Mouse (Mus musculus): ENCODE measurements around the gene Xab2. TPM values are rescaled to one million over a fixed set of nuclear protein-coding genes. Genes with fewer than 3 reads are reported as not detected.

Xab2 gene
- total RNA-seq (2022), result 10 to 100 TPM in 3 of 4 experiments, 1 to 10 TPM in 1; 9.5 to 12.2 (median 11.2) TPM

DNA sequence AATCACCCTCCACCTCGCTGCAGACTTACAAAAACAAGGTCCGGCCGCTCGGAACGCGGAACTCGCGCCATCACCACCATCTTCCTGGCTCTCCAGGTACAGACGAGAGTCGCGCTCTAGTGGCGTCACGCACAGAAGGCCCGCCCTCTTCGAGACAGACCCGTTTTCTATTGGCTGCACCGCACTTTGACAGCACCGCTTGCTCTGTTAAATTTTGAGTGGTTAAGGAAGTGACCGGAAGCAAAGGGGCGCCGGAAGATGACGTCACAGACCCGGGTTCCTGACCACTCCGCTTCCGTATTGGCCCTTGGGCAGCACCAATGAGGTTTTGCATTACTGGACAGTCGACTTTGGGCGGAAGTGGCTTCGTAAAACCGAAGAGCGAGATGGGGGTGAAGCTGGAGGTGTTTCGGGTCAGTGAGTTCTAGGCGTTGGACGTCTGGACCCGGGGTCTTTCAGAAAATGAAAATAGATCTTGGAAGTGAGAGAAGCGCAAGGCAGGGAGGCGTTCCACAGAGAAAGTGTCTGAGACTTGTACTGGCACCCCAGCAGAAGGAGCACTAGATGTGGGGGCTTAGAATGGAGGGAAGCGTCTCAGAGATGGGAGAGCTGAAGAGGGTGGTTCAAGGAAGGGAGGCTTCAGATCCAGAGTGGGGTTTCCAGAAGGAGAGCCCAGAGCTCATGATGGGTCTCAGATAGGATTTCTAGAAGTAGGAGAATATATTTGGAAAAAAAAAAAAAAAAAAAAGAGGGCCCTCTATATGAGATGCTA lies at the start of gene Xab2, which contains the start of gene Pet100:
Gene Xab2, minus strand, starts transcription at position 118 of the 772 bp plus-strand sequence.
Gene Pet100, plus strand, starts transcription at position 350 of the 772 bp plus-strand sequence.
- DNase-seq (ENCODE audit: low spot score in 2 of 2), result peak; percentile 98

- no peak for DNase-seq (ENCODE audit: low spot score in 2 of 2)
Observed at GRCm38 (mm10) chr8:3670388-3670787, 49.3 kb upstream of the Xab2 start.

DNA sequence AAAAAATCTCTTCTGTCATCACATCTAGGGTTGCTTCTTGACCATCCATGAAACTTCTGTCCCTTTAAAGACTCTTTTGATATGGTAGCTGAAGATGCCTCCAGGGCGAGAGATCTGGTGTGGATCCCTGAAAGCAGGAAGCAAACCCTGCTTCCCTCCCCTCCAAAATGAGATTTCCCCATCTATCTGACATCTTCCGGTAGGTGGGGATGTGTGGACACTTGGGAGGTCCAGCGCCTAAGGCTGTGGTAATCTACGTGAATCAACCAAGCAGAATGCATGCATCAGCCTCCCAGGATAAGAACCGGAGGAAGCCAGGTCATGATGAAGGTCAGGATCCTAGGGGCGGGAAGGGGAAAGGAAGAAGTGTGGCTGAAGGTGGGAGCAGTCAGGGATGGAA lies 44.4 kb upstream of the Xab2 start, which contains the start of gene Mcemp1:
Gene Mcemp1, plus strand, starts transcription at position 248 of the 400 bp plus-strand sequence.
- DNase-seq (ENCODE audit: low spot score in 2 of 2), result no peak

GRCm38 (mm10) chr8:3664405-3664804 lies 43.3 kb upstream of the Xab2 start:
- DNase-seq (ENCODE audit: low spot score in 2 of 2), result no peak

DNA sequence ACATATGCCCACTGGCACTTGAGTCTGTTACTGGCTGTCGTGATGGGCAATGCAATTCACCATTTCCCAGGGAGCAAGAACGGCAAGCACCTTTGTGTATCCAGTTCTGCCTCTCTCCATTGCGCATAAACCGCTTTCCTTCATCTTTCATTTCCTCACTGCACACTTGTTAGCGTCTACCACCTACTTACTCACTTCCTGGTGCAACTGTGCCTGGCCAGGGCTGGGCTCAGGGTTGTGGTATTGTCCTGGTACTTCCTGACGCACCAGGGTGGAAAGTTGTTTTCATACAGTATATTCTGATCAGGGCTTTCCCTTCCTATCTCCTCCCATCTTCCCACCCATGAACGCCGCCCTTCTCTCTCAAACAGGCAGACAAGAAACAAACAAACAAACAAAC lies 39.8 kb upstream of the Xab2 start:
- no peak for DNase-seq (ENCODE audit: low spot score in 2 of 2)

DNA sequence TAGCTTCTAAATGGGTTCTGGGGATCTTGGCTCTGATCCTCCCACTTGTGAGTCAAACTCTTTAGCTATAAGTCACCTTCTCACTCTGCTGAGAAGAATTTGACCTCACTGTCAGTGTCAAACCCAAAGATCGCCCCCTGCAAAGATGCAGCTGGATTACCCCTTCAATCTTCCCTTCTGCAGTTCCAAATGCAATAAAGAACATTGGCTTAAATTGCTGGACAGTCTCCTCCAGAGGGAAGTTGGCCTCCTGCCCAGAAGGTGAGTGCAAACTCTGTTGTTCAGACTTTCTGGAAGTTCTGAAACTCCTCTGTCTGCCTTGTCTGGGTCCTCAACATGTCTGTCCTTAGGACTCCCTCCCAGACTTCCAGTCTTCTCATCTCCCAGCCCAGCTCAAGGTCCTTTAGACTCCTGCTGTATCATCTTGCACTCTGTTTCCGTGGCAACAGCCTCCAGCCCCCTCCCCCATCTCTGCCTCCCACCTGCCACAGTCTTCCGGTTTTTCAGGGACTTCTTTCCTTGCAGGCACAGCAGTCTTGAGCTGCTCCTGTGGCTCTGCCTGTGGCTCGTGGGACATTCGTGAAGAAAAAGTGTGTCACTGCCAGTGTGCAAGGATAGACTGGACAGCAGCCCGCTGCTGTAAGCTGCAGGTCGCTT lies 35.7 kb upstream of the Xab2 start:
- DNase-seq (ENCODE audit: low spot score in 2 of 2), result no peak

GRCm38 (mm10) chr8:3655526-3655925 lies 34.4 kb upstream of the Xab2 start, which contains the start of gene Retn:
TSS of gene Retn (plus strand) at chr8:3655770.
- no peak for DNase-seq (ENCODE audit: low spot score in 2 of 2)

- DNase-seq (ENCODE audit: low spot score in 2 of 2), result no peak
Observed at GRCm38 (mm10) chr8:3654726-3655508, 33.8 kb upstream of the Xab2 start.

DNA sequence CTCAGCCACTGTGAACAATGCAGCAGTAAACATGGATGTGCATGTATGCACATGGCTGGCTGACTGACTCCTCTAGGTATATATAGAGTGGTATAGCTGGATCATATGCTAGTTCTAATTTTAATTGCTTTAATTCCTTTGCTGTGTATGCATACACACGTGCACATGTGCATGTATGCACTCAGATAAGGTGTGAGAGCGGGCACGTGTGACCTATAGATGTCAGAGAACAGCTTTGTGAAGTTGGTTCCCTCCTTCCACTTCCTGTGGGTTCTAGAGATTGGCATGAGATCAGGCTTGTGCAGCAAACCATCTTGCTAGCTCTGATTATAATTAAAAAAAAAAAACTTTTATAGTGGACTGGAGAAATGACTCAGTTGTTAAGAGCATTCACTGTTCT lies 31.7 kb upstream of the Xab2 start:
- DNase-seq (ENCODE audit: low spot score in 2 of 2), result no peak

DNA sequence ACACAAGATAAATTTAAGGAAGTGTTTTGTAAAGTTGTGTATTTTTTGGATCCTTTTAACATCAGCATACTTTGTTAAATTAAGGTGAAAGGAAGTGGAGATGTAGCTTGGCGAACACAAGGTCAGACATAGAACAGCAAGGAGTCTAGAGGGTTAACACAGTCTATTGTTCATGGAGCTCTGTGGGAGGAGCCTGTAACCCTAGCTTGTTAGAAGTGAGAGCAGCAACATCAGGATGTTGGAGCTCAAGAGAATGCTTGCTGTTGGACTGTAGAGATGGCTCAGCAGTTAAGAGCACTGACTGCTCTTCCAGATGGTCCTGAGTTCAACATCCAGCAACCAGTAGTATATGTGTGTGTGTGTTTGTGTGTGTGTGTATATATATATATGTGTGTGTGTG lies 27.9 kb upstream of the Xab2 start:
- DNase-seq (ENCODE audit: low spot score in 2 of 2), result no peak

GRCm38 (mm10) chr8:3648268-3648667 lies 27.2 kb upstream of the Xab2 start:
- no peak for DNase-seq (ENCODE audit: low spot score in 2 of 2)

DNA sequence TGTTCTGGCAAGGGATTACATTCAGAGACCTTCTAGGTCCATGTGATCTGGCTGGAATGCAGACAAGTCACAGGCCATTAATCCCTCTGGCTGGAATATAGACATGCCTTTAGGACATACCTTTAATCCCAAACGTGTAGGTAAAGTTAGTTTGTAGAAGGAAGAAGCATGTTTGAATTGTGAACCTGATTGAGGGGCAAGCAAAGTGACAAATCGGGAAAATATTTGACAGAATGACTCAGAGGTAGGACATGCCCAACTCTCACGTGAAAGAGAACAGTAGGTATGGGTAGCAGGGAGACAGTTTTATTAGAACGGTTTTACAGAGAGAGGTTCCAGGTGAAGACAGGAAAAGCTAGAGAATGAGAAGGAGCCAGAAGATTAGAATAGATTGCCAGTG lies 26.4 kb upstream of the Xab2 start:
- no peak for DNase-seq (ENCODE audit: low spot score in 2 of 2)

GRCm38 (mm10) chr8:3646824-3647531 lies 25.9 kb upstream of the Xab2 start:
- no peak for DNase-seq (ENCODE audit: low spot score in 2 of 2)

GRCm38 (mm10) chr8:3645804-3646203 lies 24.7 kb upstream of the Xab2 start:
- peak; percentile 12 to 17 for DNase-seq (ENCODE audit: low spot score in 2 of 2)

- no peak for DNase-seq (ENCODE audit: low spot score in 2 of 2)
Observed at GRCm38 (mm10) chr8:3631478-3631875, 10.4 kb upstream of the Xab2 start.

DNA sequence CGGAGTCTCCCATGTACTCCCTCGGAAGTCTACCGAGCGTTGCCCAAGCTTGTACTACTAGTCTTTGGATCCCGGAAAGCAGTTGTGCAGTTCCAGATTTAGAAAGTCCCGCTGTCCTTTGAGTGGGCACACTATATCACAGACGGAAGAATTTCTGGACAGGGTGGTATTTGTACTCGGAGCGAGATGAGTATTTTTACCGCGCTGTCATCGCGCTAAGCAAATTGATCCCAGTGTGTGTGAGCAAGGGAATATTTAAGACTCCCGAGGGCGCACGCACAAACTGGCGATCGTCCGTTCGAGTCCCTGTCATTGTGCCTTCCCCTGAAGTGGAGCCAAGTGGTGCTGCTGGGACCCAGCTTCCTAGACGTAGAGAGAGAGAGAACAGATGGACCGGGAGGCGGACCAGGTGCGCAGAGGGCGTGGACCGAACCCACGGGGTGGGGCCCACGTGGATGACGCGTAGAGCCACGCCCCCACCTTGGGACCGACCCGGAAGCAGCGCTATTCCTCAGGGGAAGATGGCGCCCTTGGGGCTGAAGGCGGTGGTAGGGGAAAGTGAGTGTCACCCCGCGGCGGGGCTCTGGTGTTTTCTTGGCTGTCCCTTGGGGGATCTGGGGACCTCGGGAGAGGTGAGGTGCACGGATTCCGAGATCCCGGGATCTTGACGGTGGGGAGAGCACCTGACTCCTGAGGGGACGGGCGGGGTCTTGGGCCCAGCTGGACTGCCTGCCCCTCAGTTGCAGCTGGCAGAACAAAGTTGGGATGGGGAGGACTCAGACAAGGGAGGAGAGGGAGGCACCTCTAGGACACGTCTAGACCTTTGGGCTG lies 9.7 kb upstream of the Xab2 start, which contains the start of gene Stxbp2:
Gene Stxbp2, plus strand, starts transcription at position 309 of the 831 bp plus-strand sequence.
- DNase-seq (ENCODE audit: low spot score in 2 of 2), result peak in 1 of 2 experiments; percentile 27

GRCm38 (mm10) chr8:3628014-3628413 lies 6.9 kb upstream of the Xab2 start:
- DNase-seq (ENCODE audit: low spot score in 2 of 2), result no peak

DNA sequence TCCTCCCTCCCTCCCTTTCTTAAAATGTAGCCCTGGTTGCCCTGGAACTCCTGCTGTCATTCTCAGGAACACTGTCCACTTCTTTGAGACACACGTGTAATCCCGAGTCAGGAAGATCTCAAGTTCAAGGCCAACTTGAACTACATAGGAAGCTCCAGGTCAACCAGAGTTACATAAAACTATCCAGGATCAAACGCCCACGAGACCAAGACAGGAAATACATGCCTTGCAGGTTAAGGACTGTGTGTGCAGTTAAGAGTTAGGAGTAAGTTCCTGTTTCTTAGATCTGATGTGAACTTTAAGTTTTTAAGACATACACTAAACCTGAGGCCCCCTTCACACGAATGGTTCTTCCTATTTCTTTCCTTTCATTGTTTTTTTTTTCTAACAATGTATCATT lies 5.9 kb upstream of the Xab2 start:
- no peak for DNase-seq (ENCODE audit: low spot score in 2 of 2)

DNA sequence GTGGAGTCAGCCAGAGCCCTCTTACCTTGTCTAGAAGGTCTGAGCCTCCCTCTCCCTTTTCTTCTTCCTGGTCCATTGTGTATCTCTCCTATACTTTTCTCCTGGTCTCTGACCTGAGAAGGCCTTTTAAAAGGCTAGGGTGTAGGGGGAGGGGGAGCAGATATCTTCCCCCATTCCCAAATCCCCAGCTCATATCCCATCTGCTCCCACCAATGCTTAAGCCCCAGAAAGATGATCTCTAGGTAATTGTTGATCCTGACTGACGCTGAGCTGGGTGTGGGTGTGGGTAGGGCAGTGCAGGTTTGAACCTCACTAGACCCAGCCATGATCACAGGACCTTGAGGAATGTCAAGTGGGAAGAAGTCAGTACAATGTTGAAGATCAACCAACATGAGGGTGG lies 4.3 kb upstream of the Xab2 start, which contains the start of gene Pcp2:
Gene Pcp2, minus strand, starts transcription at position 101 of the 400 bp plus-strand sequence.
- no peak for DNase-seq (ENCODE audit: low spot score in 2 of 2)

- no peak for DNase-seq (ENCODE audit: low spot score in 2 of 2)
Observed at GRCm38 (mm10) chr8:3622119-3622518, 1.0 kb upstream of the Xab2 start.
